Mouse (Mus musculus) central nervous system, embryonic 11.5 days (tissue): ENCODE measurements around the gene Bpifb3. TPM values are rescaled to one million over a fixed set of nuclear protein-coding genes. Genes with fewer than 3 reads are reported as not detected.

Experiments
- polyA plus RNA-seq: library from polyadenylated mRNA; depleted of rRNA; stranded (reverse); fragments of >200 nt; gene quantifications from 2 replicates; pipeline ENCODE4 v1.2.3, GENCODE M21; 2012; rRNA removed

Gene Bpifb3
- not detected in 2 replicates for polyA plus RNA-seq

GRCm38 (mm10) chr2:153917930-153918329 is at the start of gene Bpifb3:
TSS of gene Bpifb3 (plus strand) at chr2:153918230.

GRCm38 (mm10) chr2:153870984-153871383 is 47.0 kb upstream of the Bpifb3 start, which contains the start of gene Sun5:
TSS of gene Sun5 (minus strand) at chr2:153871084.

GRCm38 (mm10) chr2:153874745-153875144 is 43.3 kb upstream of the Bpifb3 start, which contains the start of gene Bpifb2:
TSS of gene Bpifb2 (plus strand) at chr2:153875045.

GRCm38 (mm10) chr2:153900088-153900487 is 17.9 kb upstream of the Bpifb3 start, which contains the start of gene Bpifb6:
TSS of gene Bpifb6 (plus strand) at chr2:153900388.

GRCm38 (mm10) chr2:153937843-153938242 is 19.8 kb downstream of the Bpifb3 start, which contains the start of gene Bpifb4:
TSS of gene Bpifb4 (plus strand) at chr2:153938212.

GRCm38 (mm10) chr2:153974582-153974981 is 56.6 kb downstream of the Bpifb3 start, which contains the start of gene Bpifa6:
TSS of gene Bpifa6 (plus strand) at chr2:153974945.

Other genes with a start within 250 kb of the Bpifb3 start
- 0.11 and 0.20 TPM in 2 replicates for gene Dnmt3c, start 221.6 kb upstream of the Bpifb3 start, polyA plus RNA-seq
- gene Mapre1, start 177.0 kb upstream of the Bpifb3 start, polyA plus RNA-seq, result 61.4 and 80.7 TPM in 2 replicates
- gene Efcab8, start 138.3 kb upstream of the Bpifb3 start, polyA plus RNA-seq, result 0.08 and 0.19 TPM in 2 replicates
- gene Sun5, start 47.1 kb upstream of the Bpifb3 start, polyA plus RNA-seq, result not detected in 2 replicates
- gene Bpifb2, start 43.2 kb upstream of the Bpifb3 start, polyA plus RNA-seq, result 0.05 TPM in 1 of 2 replicates, not detected in the other
- gene Bpifb6, start 17.8 kb upstream of the Bpifb3 start, polyA plus RNA-seq, result 0.04 TPM in 1 of 2 replicates, not detected in the other
- not detected in 2 replicates for gene Bpifb4, start 20.0 kb downstream of the Bpifb3 start, polyA plus RNA-seq
- gene Bpifa6, start 56.7 kb downstream of the Bpifb3 start, polyA plus RNA-seq, result not detected in 2 replicates
- gene Bpifa2, start 90.0 kb downstream of the Bpifb3 start, polyA plus RNA-seq, result not detected in 2 replicates
- gene Bpifa3, start 212.1 kb downstream of the Bpifb3 start, polyA plus RNA-seq, result not detected in 2 replicates
- not detected in 2 replicates for gene Bpifa1, start 224.7 kb downstream of the Bpifb3 start, polyA plus RNA-seq
- gene Bpifa5, start 244.4 kb downstream of the Bpifb3 start, polyA plus RNA-seq, result not detected in 2 replicates